Mouse (Mus musculus) hindbrain, embryonic 15.5 days (tissue): ENCODE data around the gene Fuca1. TPM values are rescaled to one million over a fixed set of nuclear protein-coding genes. Genes with fewer than 3 reads are reported as not detected.
"Not testable (repeated sequence)": the region's sequence is repeated elsewhere in the genome, so short reads cannot be mapped to it uniquely, and the experiment has no call there.

Experiments
- ATAC-seq: fragments of 200-750 bp; cut with Nextera tagmentation; 2 replicates; pipeline ENCODE4 v1.8.0; 2017; ENCODE audit warnings: low read depth, moderate number of reproducible peaks, moderate TSS enrichment; ENCODE audit not compliant: low FRiP score
- H3K27ac ChIP-seq: fragments of 300-500 bp; sonication (generic); replicated peaks from 2 replicates; pipeline ENCODE4 v1.5.1; 2015; ENCODE audit warnings: mild to moderate bottlenecking, inconsistent platforms
- H3K27me3 ChIP-seq: fragments of 300-500 bp; sonication (generic); 2 replicates; pipeline ENCODE4 v1.6.1; 2015; ENCODE audit warnings: control low read depth, inconsistent platforms
- H3K36me3 ChIP-seq: fragments of 300-500 bp; sonication (generic); 2 replicates; pipeline ENCODE4 v1.6.1; 2015; ENCODE audit warnings: control low read depth, inconsistent platforms
- H3K4me1 ChIP-seq: fragments of 300-500 bp; sonication (generic); replicated peaks from 2 replicates; pipeline ENCODE4 v1.6.1; 2015; ENCODE audit warnings: control low read depth, inconsistent platforms
- H3K4me2 ChIP-seq: fragments of 300-500 bp; sonication (generic); 2 replicates; pipeline ENCODE4 v1.6.1; 2015; ENCODE audit warnings: moderate library complexity, mild to moderate bottlenecking, inconsistent platforms
- H3K4me3 ChIP-seq: fragments of 300-500 bp; sonication (generic); 2 replicates; pipeline ENCODE4 v1.5.1; 2015; ENCODE audit warnings: mild to moderate bottlenecking, inconsistent platforms
- H3K9ac ChIP-seq: fragments of 300-500 bp; sonication (generic); 2 replicates; pipeline ENCODE4 v1.6.1; 2015; ENCODE audit warnings: inconsistent platforms
- H3K9me3 ChIP-seq: fragments of 300-500 bp; sonication (generic); 2 replicates; pipeline ENCODE4 v1.6.1; 2016; ENCODE audit warnings: control low read depth, inconsistent platforms
- WGBS: fragments of 180-500 bp; shearing (Covaris S2); methylation state at CpG from one replicate; pipeline ENCODE4 v1.1.7; 2015; 5-methylcytosine and 5-hydroxymethylcytosine counted together
- polyA plus RNA-seq: library from polyadenylated mRNA; unstranded; fragments of >200 nt; fragmentation: Nextera tagmentation; extraction: Ambion mirVana; gene quantifications from 2 replicates; pipeline ENCODE4 v1.2.1, GENCODE M21; 2015

The Fuca1 gene
- polyA plus RNA-seq, 1 experiment from 2014 or later = 72.8 TPM

DNA sequence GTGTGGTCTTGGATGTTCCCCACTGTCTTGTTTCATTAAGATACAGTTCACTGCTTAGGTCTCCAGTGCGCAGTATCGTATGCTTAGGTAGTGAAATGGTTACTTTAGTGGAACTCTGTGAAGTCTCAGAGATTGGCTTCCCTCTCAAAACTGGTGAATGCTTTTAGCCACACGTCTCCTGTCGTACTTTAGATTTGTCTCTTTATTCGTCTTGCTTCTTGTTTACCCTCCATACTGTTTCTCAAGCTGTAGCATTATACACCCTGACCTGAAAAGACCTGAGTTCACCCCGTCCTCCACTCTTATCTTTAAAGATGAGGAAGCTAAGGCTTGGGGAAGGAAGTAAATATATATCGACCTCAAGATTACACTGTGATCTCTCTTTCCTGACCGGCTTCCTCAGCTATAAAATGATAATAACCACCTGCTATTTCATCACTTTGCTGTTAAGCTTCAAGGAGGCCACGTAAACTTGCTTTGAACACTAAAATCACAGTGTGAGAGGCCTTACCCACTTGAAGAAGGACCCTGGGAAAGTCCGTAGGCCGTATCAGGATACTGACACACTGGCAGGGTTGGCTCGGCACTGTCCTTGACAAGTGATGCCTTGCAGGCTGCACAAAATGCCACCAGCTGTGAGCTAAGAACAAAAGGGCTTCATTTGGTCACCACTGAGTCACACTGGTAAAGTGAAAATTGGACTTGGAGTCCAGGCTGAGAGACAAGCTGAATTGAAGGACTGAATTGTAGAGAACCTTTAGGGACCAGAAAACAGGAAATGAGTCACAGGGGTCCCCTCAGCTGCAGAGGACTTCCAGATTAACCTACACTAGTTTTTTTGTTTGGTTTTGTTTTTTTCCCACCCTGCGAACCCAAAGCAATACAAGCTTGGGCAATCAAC is 52.6 kb downstream of the Fuca1 start:
- Histone ChIP-seq H3K4me3 (peak overlapping the region; percentile 65), H3K9me3 (no peaks in the 10 kb centered on the region), H3K4me2 (peak overlapping the region; percentile 96), H3K27me3 (no peaks in the 10 kb centered on the region), H3K36me3 (peaks cover 54% of the 10 kb centered on the region), H3K9ac (0 out of 2 replicates have a peak overlapping the region, but pooled peaks have one; percentile 9), H3K27ac (peak overlapping the region; percentile 76), H3K4me1 (peaks cover 29% of the 10 kb centered on the region)
- ATAC-seq = no peak
- WGBS = 77% methylated on average over 13 of the region's 13 CpGs

DNA sequence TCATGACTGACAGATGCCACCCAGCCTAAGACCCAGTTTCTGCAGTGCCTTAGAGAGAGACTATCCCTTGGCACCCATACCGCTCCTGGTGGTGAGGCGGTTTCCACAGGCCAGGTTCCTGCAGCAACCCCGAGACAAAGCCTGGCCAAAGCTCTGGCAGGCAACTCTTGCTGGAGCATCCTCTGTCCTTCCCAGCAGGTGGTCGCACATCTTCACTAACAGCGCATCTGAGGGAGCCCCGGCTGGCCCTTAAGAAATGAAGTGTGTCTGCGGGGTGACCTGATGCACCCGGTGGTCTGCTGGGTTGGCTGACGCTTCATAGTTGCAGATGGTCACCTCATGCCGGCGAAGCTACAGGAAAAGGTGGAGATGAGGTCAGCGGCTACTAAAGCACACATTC is 55.6 kb downstream of the Fuca1 start:
- WGBS = 93% methylated on average over 12 of the region's 12 CpGs
- H3K4me2 ChIP-seq = no peak overlapping the region
- peaks cover 15% of the 10 kb centered on the region for H3K4me1 ChIP-seq
- H3K36me3 ChIP-seq = peaks cover 41% of the 10 kb centered on the region
- H3K27ac ChIP-seq = no peak overlapping the region
- no peaks in the 10 kb centered on the region for H3K27me3 ChIP-seq
- no peak overlapping the region for H3K4me3 ChIP-seq
- H3K9me3 ChIP-seq = no peaks in the 10 kb centered on the region
- no peak overlapping the region for H3K9ac ChIP-seq
- no peak for ATAC-seq

DNA sequence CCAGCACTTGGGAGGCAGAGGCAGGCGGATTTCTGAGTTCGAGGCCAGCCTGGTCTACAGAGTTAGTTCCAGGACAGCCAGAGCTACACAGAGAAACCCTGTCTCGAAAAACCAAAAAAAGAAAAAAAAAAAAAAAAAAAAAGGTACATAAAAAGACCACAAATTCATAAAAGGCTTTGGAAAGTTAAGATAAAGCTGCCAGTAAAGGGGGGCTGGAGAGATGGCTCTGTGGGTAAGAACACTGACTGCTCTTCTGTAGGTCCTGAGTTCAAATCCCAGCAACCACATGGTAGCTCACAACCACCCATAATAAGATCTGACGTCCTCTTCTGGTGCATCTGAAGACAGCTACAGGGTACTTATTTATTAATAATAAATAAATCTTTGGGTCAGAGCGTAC is 59.7 kb downstream of the Fuca1 start:
- H3K9me3 ChIP-seq, H3K4me1 ChIP-seq, H3K27ac ChIP-seq, H3K27me3 ChIP-seq, ATAC-seq, H3K4me3 ChIP-seq, H3K4me2 ChIP-seq, H3K9ac ChIP-seq: not testable (repeated sequence)
- peaks cover 47% of the 10 kb centered on the region for H3K36me3 ChIP-seq
- WGBS = 93% methylated on average over 5 of the region's 5 CpGs

DNA sequence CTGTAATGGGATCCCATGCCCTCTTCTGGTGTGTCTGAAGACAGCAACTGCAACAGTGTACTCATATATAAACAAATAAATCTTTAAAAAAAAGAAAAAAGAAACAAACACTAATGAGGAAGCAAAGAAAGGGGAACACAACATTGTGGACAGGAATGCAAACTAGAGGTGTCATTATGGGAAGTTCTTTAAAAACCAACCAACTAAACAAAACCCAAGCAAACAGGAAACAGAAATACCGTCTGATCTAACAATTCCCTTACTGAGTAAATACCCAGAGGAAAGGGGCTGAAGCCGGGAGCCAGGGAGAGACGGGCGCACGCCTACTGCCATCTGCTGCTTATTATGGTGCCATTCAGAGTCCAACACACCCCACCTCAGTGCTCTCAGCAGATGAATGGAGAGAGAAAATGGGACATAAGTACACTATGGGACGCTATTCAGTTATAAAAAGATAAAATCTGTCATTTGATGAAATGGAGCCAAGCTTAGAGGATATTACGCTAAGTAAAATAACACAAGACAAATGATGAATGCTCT is 61.1 kb downstream of the Fuca1 start:
- H3K4me2 ChIP-seq = no peak overlapping the region
- WGBS = 74% methylated on average over 7 of the region's 7 CpGs
- ATAC-seq = no peak
- no peak overlapping the region for H3K27ac ChIP-seq
- peaks cover 15% of the 10 kb centered on the region for H3K4me1 ChIP-seq
- H3K4me3 ChIP-seq = no peak overlapping the region
- H3K36me3 ChIP-seq = peaks cover 35% of the 10 kb centered on the region
- H3K9ac ChIP-seq = no peak overlapping the region
- H3K9me3 ChIP-seq = no peaks in the 10 kb centered on the region
- H3K27me3 ChIP-seq = no peaks in the 10 kb centered on the region

DNA sequence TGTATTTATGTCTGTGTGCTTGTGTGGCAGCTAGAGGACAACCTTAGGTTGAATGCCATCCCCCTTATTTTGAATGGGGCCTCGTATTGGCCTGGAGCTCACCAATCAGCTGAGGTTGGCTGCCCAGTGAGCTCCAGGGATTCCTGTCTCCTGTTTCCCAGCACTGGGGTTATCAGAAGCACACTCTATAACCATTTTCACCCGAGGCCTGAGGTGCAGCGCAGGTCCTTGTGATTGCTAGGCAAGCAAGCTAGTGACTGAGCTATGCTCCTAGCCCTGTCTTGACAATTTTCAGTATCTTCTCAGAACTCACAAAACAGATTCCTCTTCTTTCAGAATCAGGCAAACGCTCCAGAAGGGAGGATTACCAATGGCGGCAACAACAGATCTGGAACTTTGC is 64.0 kb downstream of the Fuca1 start:
- ATAC-seq = no peak
- Histone ChIP-seq H3K9ac (no peak overlapping the region), H3K36me3 (peaks cover 22% of the 10 kb centered on the region), H3K27me3 (no peaks in the 10 kb centered on the region), H3K4me1 (peaks cover 23% of the 10 kb centered on the region), H3K4me3 (no peak overlapping the region), H3K9me3 (no peaks in the 10 kb centered on the region), H3K4me2 (no peak overlapping the region), H3K27ac (no peak overlapping the region)
- WGBS = 92% methylated on average over 5 of the region's 5 CpGs

DNA sequence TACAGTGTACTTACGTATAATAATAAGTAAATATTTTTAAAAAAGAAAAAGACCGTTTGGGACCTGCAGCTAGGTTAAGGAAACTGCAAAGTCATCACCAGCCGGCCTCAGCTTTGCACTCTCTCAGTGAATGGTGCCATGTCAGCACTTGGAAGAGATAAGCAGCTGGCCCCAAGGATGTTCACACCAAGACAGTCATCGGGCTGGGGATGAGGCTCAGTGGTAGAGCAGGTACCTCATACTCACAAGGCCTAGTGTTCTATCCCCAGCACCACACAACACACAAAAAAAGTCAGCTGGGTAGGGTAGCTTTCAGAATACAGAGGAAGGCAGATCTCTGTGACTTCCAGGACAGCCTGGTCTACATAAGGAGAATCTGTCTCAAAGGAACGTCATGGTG is 64.7 kb downstream of the Fuca1 start:
- WGBS = 91% methylated on average over 5 of the region's 5 CpGs
- H3K9ac ChIP-seq = no peak overlapping the region
- ATAC-seq = no peak
- H3K4me1 ChIP-seq = peaks cover 23% of the 10 kb centered on the region
- H3K9me3 ChIP-seq = no peaks in the 10 kb centered on the region
- H3K27me3 ChIP-seq = no peaks in the 10 kb centered on the region
- H3K4me3 ChIP-seq = no peak overlapping the region
- peaks cover 22% of the 10 kb centered on the region for H3K36me3 ChIP-seq
- no peak overlapping the region for H3K27ac ChIP-seq
- H3K4me2 ChIP-seq = no peak overlapping the region; the same call in 1 of the 2 replicates

DNA sequence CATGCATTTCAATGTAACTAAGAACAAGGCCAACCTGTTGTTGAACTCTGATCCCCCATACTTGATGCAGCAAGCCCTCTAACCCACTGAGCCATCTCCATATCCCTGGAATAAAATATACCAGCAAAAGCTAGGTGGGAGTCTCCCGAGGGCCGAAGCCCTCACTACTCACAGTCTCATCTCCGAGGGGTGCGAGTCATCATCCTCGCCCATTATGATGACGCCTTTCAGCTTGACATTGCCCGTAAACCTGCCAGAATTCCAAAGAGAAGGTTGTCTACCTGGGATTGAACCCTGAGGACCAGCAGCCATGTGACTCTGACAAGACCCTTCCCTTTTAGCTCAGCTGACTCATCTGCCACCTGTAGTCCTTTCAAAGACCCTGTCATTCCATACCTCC is 65.2 kb downstream of the Fuca1 start:
- Histone ChIP-seq H3K4me2 (peak overlapping the region; percentile 97), H3K4me3 (peak overlapping the region; percentile 98), H3K36me3 (peaks cover 17% of the 10 kb centered on the region), H3K27me3 (no peaks in the 10 kb centered on the region), H3K9ac (no peak overlapping the region), H3K9me3 (no peaks in the 10 kb centered on the region), H3K27ac (no peak overlapping the region), H3K4me1 (peaks cover 23% of the 10 kb centered on the region)
- 94% methylated on average over 7 of the region's 7 CpGs for WGBS
- ATAC-seq = no peak

DNA sequence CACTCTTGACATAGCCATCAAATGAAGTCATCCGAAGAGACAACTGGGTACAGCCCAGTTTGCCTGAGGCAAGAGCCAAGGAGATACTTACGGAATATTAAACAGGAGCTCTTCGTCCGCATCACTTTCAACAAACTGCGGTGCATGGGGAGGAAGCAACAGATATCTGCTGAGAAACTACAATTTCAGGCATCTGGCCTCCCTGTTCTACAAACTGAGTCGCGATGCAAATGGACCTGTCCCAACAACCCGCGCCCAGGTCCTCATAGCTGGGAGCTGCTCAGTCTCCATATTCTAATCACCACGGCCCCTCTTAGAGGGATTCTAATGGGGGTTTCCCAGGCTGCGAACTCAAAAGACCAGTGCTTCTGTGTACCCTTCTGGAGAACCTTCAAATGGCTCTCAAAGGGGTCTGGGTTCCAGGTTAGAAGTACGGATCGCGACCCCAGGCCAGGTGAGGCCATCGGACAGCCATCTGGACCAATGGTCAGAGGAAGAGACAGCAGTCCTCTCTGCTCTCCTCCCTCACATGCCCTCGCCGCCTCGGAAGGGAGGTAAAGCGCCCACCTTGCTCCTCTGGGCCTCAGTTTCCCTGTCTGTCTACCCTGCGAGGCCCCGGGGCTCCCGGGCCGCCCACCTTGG is 65.9 kb downstream of the Fuca1 start:
- peaks cover 14% of the 10 kb centered on the region; the same call in 1 of the 2 replicates for H3K36me3 ChIP-seq
- H3K9me3 ChIP-seq = no peaks in the 10 kb centered on the region
- H3K9ac ChIP-seq = peak overlapping the region; percentile 98
- ATAC-seq = peak; percentile 5; the same call in 1 of the 2 replicates
- 7% methylated on average over 22 of the region's 23 CpGs for whole genome bisulfite sequencing
- H3K4me2 ChIP-seq = peak overlapping the region; percentile 97
- H3K27ac ChIP-seq = peak overlapping the region; percentile 92
- no peaks in the 10 kb centered on the region for H3K27me3 ChIP-seq
- H3K4me1 ChIP-seq = peaks cover 23% of the 10 kb centered on the region
- peak overlapping the region; percentile 98 for H3K4me3 ChIP-seq

DNA sequence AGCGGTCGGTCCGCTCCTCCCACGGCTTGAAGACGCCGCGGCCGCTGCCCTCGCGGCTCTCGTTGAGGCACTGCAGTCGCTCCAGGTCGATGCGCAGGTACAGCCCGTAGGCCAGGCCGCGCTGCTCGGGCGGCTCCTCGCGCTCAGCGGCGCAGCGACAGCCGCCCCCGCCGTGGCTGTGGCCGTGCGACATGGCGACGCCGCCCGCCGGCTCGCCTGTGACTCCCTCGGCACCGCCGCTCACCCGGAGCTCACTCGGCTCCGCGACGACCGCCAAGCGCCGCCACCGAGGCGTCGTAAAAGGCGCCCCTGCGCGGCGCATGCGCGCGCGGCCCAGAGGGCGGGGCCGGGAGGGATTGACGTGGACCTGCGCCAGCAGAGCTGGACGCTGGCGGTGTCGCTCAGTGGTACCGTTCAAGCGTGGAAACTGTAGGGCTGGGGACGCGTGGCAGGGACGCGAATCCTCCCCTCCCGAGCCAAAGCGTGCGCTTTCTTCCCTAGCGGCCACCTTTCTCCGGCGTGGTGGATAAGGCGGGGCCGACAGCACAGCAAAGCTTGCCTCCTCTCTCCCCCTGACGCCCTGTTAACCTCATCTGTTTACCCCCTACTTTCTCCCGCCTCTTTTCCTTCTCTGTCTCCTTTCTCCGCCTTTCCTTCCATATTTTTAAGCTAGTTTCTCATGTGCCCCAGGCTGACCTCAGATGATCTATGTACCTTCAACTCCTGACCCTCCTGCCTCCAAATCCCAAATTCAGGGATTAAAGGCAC is 66.6 kb downstream of the Fuca1 start, which contains the start of gene Pithd1:
Gene Pithd1, minus strand, starts transcription at position 322 of the 768 bp plus-strand sequence.
- Histone ChIP-seq H3K36me3 (peaks cover 14% of the 10 kb centered on the region; the same call in 1 of the 2 replicates), H3K9ac (peak within 1 kb of the TSS; percentile 98), H3K9me3 (no peaks in the 10 kb centered on the region), H3K4me3 (peak within 1 kb of the TSS; percentile 98), H3K27ac (peak within 1 kb of the TSS; percentile 92), H3K4me1 (peaks cover 23% of the 10 kb centered on the region), H3K4me2 (peak within 1 kb of the TSS; percentile 97), H3K27me3 (no peaks in the 10 kb centered on the region)
- ATAC-seq = peak; percentile 93
- WGBS = 1% methylated on average over 80 of the region's 81 CpGs

DNA sequence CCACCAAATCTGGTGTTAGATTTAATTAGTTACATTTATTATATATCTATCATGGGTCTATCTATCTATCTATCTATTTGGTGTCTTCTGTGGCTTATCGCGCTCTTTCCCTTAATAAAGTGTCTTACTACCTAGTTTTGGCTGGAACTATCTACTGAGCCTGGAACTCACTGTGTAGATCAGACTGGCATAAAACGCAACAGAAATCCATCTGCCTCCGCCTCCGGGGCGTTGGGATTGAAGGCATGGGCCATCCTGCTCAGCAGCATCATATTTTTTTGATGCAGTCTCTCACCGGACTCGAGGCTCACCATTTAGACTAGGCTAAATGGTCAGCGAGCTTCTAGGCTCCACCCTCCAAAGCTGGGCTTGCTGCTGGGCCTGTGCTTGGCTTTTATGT is 67.2 kb downstream of the Fuca1 start:
- Histone ChIP-seq H3K9ac (peak overlapping the region; percentile 98), H3K36me3 (peaks cover 14% of the 10 kb centered on the region; the same call in 1 of the 2 replicates), H3K4me2 (peak overlapping the region; percentile 97), H3K27ac (peak overlapping the region; percentile 92), H3K27me3 (no peaks in the 10 kb centered on the region), H3K9me3 (no peaks in the 10 kb centered on the region), H3K4me1 (peaks cover 23% of the 10 kb centered on the region), H3K4me3 (peak overlapping the region; percentile 98)
- 69% methylated on average over 9 of the region's 9 CpGs for WGBS
- no peak for ATAC-seq
